Mouse (Mus musculus) CH12.LX (cell line): Measurements from ENCODE around the gene Gab1.

Experiments used
- CTCF ChIP-seq, 2 experiments: IDR thresholded peaks in 1 of 2; conservative IDR thresholded peaks in 1 of 2; 2 replicates each; pipeline ENCODE4 v1.5.1; 2011 to 2012; ENCODE audit warnings: low read depth in 2 of 2, low read length in 2 of 2, improper control_type of control experiment in 1 of 2, inconsistent platforms in 1 of 2, mild to moderate bottlenecking in 1 of 2, moderate library complexity in 1 of 2
- JUND ChIP-seq: conservative IDR thresholded peaks from 2 replicates; pipeline ENCODE4 v1.6.1; 2011; ENCODE audit warnings: low read depth, low read length, improper control_type of control experiment
- POLR2A ChIP-seq: IDR thresholded peaks from 2 replicates; pipeline ENCODE4 v1.6.1; 2011; ENCODE audit warnings: low read depth, mild to moderate bottlenecking, improper control_type of control experiment, low read length
- SIN3A ChIP-seq: IDR thresholded peaks from 2 replicates; pipeline ENCODE4 v1.6.1; 2012; ENCODE audit warnings: low read length, improper control_type of control experiment, inconsistent platforms

DNA sequence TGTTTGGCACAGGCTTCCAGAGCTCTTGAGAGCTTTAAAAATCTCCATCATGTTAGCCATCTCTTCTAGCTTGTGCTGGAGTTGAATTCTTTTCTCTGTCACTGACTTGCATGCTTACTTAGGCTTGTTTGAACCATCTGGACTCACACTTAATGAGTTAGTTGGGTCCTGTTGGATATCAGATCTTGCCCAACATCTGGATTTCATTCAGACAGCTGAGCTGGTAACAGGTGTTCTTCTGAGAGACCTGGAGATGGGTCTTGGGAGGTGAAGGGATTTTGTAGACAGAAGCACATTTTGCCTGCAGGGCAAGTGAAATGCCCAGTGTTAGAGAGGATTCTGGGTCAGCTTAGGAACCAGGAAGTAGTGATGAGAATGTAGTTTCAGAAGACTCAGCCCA, 19.0 kb upstream of the Gab1 start:
- TF ChIP-seq POLR2A (no peak), SIN3A (no peak), JUND (no peak), CTCF (conservative IDR thresholded peaks at IDR 0.05 in 1 of 2, IDR thresholded peaks at IDR 0.05 in 1 of 2; ENCODE audit: low read depth in 2 of 2, low read length in 2 of 2) (no peak)
